Mouse (Mus musculus) heart, embryonic 11.5 days (tissue): ENCODE measurements around the gene Fxyd5. TPM values are rescaled to one million over a fixed set of nuclear protein-coding genes. Genes with fewer than 3 reads are reported as not detected.

Experiments used
- ATAC-seq: fragments of 200-750 bp; cut with Nextera tagmentation; replicated peaks from 2 replicates; pipeline ENCODE4 v1.8.0; 2017; ENCODE audit warnings: moderate library complexity; ENCODE audit not compliant: insufficient number of reproducible peaks, low FRiP score, low TSS enrichment
- H3K27ac ChIP-seq: fragments of 300-500 bp; sonication (generic); 2 replicates; pipeline ENCODE4 v1.5.1; 2014; ENCODE audit warnings: mild to moderate bottlenecking, low read depth, low read length
- H3K27me3 ChIP-seq: fragments of 300-500 bp; sonication (generic); 2 replicates; pipeline ENCODE4 v1.6.1; 2014; ENCODE audit warnings: mild to moderate bottlenecking, low read length, mixed read lengths; ENCODE audit not compliant: control insufficient read depth, insufficient read depth
- H3K36me3 ChIP-seq: fragments of 300-500 bp; sonication (generic); 2 replicates; pipeline ENCODE4 v1.6.1; 2014; ENCODE audit warnings: mild to moderate bottlenecking, low read length, moderate library complexity, mixed read lengths; ENCODE audit not compliant: control insufficient read depth, insufficient read depth
- H3K4me1 ChIP-seq: fragments of 300-500 bp; sonication (generic); 2 replicates; pipeline ENCODE4 v1.6.1; 2014; ENCODE audit warnings: low read length; ENCODE audit not compliant: control insufficient read depth, insufficient read depth
- H3K4me2 ChIP-seq: fragments of 300-500 bp; sonication (generic); 2 replicates; pipeline ENCODE4 v1.6.1; 2014; ENCODE audit warnings: mild to moderate bottlenecking, moderate library complexity
- H3K4me3 ChIP-seq: fragments of 300-500 bp; sonication (generic); 2 replicates; pipeline ENCODE4 v1.5.1; 2014; ENCODE audit warnings: low read depth, low read length
- H3K9ac ChIP-seq: fragments of 300-500 bp; sonication (generic); 2 replicates; pipeline ENCODE4 v1.6.1; 2014; ENCODE audit warnings: mild to moderate bottlenecking, low read depth, low read length, moderate library complexity
- H3K9me3 ChIP-seq: fragments of 300-500 bp; sonication (generic); replicated peaks from 2 replicates; pipeline ENCODE4 v1.6.1; 2016; ENCODE audit warnings: low read length; ENCODE audit not compliant: control insufficient read depth
- WGBS: fragments of 180-500 bp; shearing (Covaris S2); extraction: QIAGEN DNeasy Blood & Tissue Kit; methylation state at CpG from one replicate; pipeline ENCODE4 v1.1.7; 2014; ENCODE audit not compliant: insufficient replicate concordance; 5-methylcytosine and 5-hydroxymethylcytosine counted together
- polyA plus RNA-seq: library from polyadenylated mRNA; unstranded; fragments of >200 nt; fragmentation: Nextera tagmentation; extraction: Ambion mirVana; gene quantifications from 2 replicates; pipeline ENCODE4 v1.2.1, GENCODE M21; 2014

Gene Fxyd5
- polyA plus RNA-seq = 30.3 and 38.5 TPM in 2 replicates

- peaks cover 52% of the 10 kb centered on the region for H3K27me3 ChIP-seq
- no peak for ATAC-seq
- WGBS = 35% methylated on average over 10 of the region's 10 CpGs
- H3K9ac ChIP-seq = peak within 1 kb of the TSS; percentile 64
- no peaks in the 10 kb centered on the region for H3K36me3 ChIP-seq
- peaks cover 8% of the 10 kb centered on the region; the same call in 1 of the 2 replicates for H3K4me1 ChIP-seq
- peak within 1 kb of the TSS; percentile 34 for H3K4me3 ChIP-seq
- no peak within 1 kb of the TSS; the same call in 1 of the 2 replicates for H3K27ac ChIP-seq
- H3K4me2 ChIP-seq = peak within 1 kb of the TSS; percentile 60
- H3K9me3 ChIP-seq = no peaks in the 10 kb centered on the region
Measured at GRCm38 (mm10) chr7:31042431-31042910, at the start of gene Fxyd5. Fxyd5 (minus strand) TSS chr7:31042481.

GRCm38 (mm10) chr7:31089721-31090120 is 47.4 kb upstream of the Fxyd5 start:
- 70% methylated on average over 2 of the region's 2 CpGs for WGBS
- no peaks in the 10 kb centered on the region for H3K36me3 ChIP-seq
- H3K27me3 ChIP-seq = no peaks in the 10 kb centered on the region; the same call in 1 of the 2 replicates
- no peaks in the 10 kb centered on the region for H3K9me3 ChIP-seq
- H3K9ac ChIP-seq = no peak overlapping the region
- no peak for ATAC-seq
- H3K4me2 ChIP-seq = no peak overlapping the region
- H3K27ac ChIP-seq = no peak overlapping the region
- no peak overlapping the region for H3K4me3 ChIP-seq
- no peaks in the 10 kb centered on the region for H3K4me1 ChIP-seq

- Histone ChIP-seq H3K4me1 (no peaks in the 10 kb centered on the region), H3K27ac (no peak overlapping the region), H3K4me2 (no peak overlapping the region), H3K36me3 (no peaks in the 10 kb centered on the region), H3K9me3 (no peaks in the 10 kb centered on the region), H3K27me3 (no peaks in the 10 kb centered on the region), H3K4me3 (no peak overlapping the region), H3K9ac (no peak overlapping the region)
- 56% methylated on average over 3 of the region's 3 CpGs for WGBS
- ATAC-seq = no peak
Measured at GRCm38 (mm10) chr7:31088206-31088605, 45.9 kb upstream of the Fxyd5 start.

- no peak overlapping the region for H3K9ac ChIP-seq
- H3K4me3 ChIP-seq = no peak overlapping the region
- no peaks in the 10 kb centered on the region for H3K9me3 ChIP-seq
- no peaks in the 10 kb centered on the region for H3K27me3 ChIP-seq
- H3K4me2 ChIP-seq = no peak overlapping the region
- no peak overlapping the region for H3K27ac ChIP-seq
- 47% methylated on average over 2 of the region's 2 CpGs for WGBS
- no peaks in the 10 kb centered on the region for H3K36me3 ChIP-seq
- no peaks in the 10 kb centered on the region for H3K4me1 ChIP-seq
- no peak for ATAC-seq
Measured at GRCm38 (mm10) chr7:31087262-31087661, 45.0 kb upstream of the Fxyd5 start.

- no peaks in the 10 kb centered on the region for H3K27me3 ChIP-seq
- H3K36me3 ChIP-seq = no peaks in the 10 kb centered on the region
- WGBS = 80% methylated on average over 9 of the region's 9 CpGs
- no peak overlapping the region for H3K4me3 ChIP-seq
- ATAC-seq = no peak
- H3K4me1 ChIP-seq = no peaks in the 10 kb centered on the region
- no peak overlapping the region for H3K27ac ChIP-seq
- no peaks in the 10 kb centered on the region for H3K9me3 ChIP-seq
- H3K4me2 ChIP-seq = no peak overlapping the region
- no peak overlapping the region for H3K9ac ChIP-seq
Measured at GRCm38 (mm10) chr7:31086175-31086755, 44.0 kb upstream of the Fxyd5 start.

- ATAC-seq = no peak
- Histone ChIP-seq H3K4me1 (no peaks in the 10 kb centered on the region), H3K27ac (0 out of 2 replicates have a peak overlapping the region, but pooled peaks have one; percentile 15), H3K9me3 (no peaks in the 10 kb centered on the region), H3K36me3 (no peaks in the 10 kb centered on the region), H3K4me2 (no peak overlapping the region), H3K9ac (no peak overlapping the region), H3K4me3 (no peak overlapping the region), H3K27me3 (no peaks in the 10 kb centered on the region)
- WGBS = 55% methylated on average over 3 of the region's 3 CpGs
Measured at GRCm38 (mm10) chr7:31085171-31085570, 42.9 kb upstream of the Fxyd5 start.

- H3K9ac ChIP-seq = no peak overlapping the region
- no peaks in the 10 kb centered on the region for H3K4me1 ChIP-seq
- no peak overlapping the region for H3K4me3 ChIP-seq
- no peak overlapping the region for H3K4me2 ChIP-seq
- no peak for ATAC-seq
- no peak overlapping the region for H3K27ac ChIP-seq
- 60% methylated on average over 9 of the region's 9 CpGs for WGBS
- no peaks in the 10 kb centered on the region for H3K27me3 ChIP-seq
- no peaks in the 10 kb centered on the region for H3K36me3 ChIP-seq
- no peaks in the 10 kb centered on the region for H3K9me3 ChIP-seq
Measured at GRCm38 (mm10) chr7:31084140-31084539, 41.9 kb upstream of the Fxyd5 start.

GRCm38 (mm10) chr7:31082831-31083588 is 40.7 kb upstream of the Fxyd5 start:
- H3K9me3 ChIP-seq = no peaks in the 10 kb centered on the region
- 57% methylated on average over 14 of the region's 14 CpGs for WGBS
- no peak overlapping the region for H3K4me3 ChIP-seq
- no peaks in the 10 kb centered on the region for H3K4me1 ChIP-seq
- H3K4me2 ChIP-seq = no peak overlapping the region
- H3K9ac ChIP-seq = no peak overlapping the region
- H3K36me3 ChIP-seq = no peaks in the 10 kb centered on the region
- no peaks in the 10 kb centered on the region for H3K27me3 ChIP-seq
- no peak for ATAC-seq
- H3K27ac ChIP-seq = no peak overlapping the region
